Mouse (Mus musculus): Measurements from ENCODE around the gene Wsb2.

- TF ChIP-seq MYOG (IDR thresholded peaks at IDR 0.05; ENCODE audit: control insufficient read depth, extremely low read depth, insufficient read length) = no peak
- no peak for TF ChIP-seq CTCF (IDR thresholded peaks at IDR 0.05; ENCODE audit: control insufficient read depth, insufficient read depth, insufficient read length)
Measured at GRCm38 (mm10) chr5:117360631-117361541, 3.8 kb downstream of the Wsb2 start.
